Mouse (Mus musculus): ENCODE data around the gene Vps26b.

- no peak for TF ChIP-seq CTCF (IDR thresholded peaks at IDR 0.05; ENCODE audit: low read depth)
- TF ChIP-seq EP300 (IDR thresholded peaks at IDR 0.05; ENCODE audit: low read depth) = no peak
Observed at GRCm38 (mm10) chr9:27009231-27009630, 20.6 kb downstream of the Vps26b start.

All from heart, postnatal 0 days (tissue).